Mouse (Mus musculus) kidney, postnatal 0 days (tissue): ENCODE data around the gene Mpnd. TPM values are rescaled to one million over a fixed set of nuclear protein-coding genes. Genes with fewer than 3 reads are reported as not detected.

Experiments used
- ATAC-seq: fragments of 200-750 bp; cut with Nextera tagmentation; replicated peaks from 2 replicates; pipeline ENCODE4 v1.8.0; 2017; ENCODE audit warnings: low read depth, moderate number of reproducible peaks, moderate TSS enrichment, moderate library complexity; ENCODE audit not compliant: low FRiP score
- DNase-seq: peaks from one replicate; pipeline ENCODE4 v3.0.0-alpha.2; 2016; ENCODE audit warnings: low spot score
- H3K27ac ChIP-seq: fragments of 300-500 bp; sonication (generic); 2 replicates; pipeline ENCODE4 v1.5.1; 2014; ENCODE audit warnings: mild to moderate bottlenecking
- H3K27me3 ChIP-seq: fragments of 300-500 bp; sonication (generic); 2 replicates; pipeline ENCODE4 v1.6.1; 2014; ENCODE audit warnings: low read length, mixed read lengths; ENCODE audit not compliant: insufficient read depth
- H3K36me3 ChIP-seq: fragments of 300-500 bp; sonication (generic); 2 replicates; pipeline ENCODE4 v1.6.1; 2014; ENCODE audit warnings: low read length, mixed read lengths; ENCODE audit not compliant: insufficient read depth
- H3K4me1 ChIP-seq: fragments of 300-500 bp; sonication (generic); replicated peaks from 2 replicates; pipeline ENCODE4 v1.6.1; 2014; ENCODE audit warnings: antibody characterized with exemption, low read length, mixed read lengths; ENCODE audit not compliant: insufficient read depth
- H3K4me2 ChIP-seq: fragments of 300-500 bp; sonication (generic); 2 replicates; pipeline ENCODE4 v1.6.1; 2014; ENCODE audit warnings: mild to moderate bottlenecking, low read length, moderate library complexity, mixed read lengths
- H3K4me3 ChIP-seq: fragments of 300-500 bp; sonication (generic); replicated peaks from 2 replicates; pipeline ENCODE4 v1.5.1; 2014; ENCODE audit warnings: low read depth, low read length
- H3K9ac ChIP-seq: fragments of 300-500 bp; sonication (generic); 2 replicates; pipeline ENCODE4 v1.6.1; 2014; ENCODE audit warnings: low read depth, low read length
- H3K9me3 ChIP-seq: fragments of 300-500 bp; sonication (generic); replicated peaks from 2 replicates; pipeline ENCODE4 v1.6.1; 2016; ENCODE audit warnings: low read length, inconsistent platforms, mixed read lengths
- CTCF ChIP-seq: IDR thresholded peaks from 2 replicates; pipeline ENCODE4 v1.5.1; 2016; ENCODE audit warnings: antibody characterized with exemption, low read depth, mild to moderate bottlenecking, moderate library complexity
- WGBS: fragments of 180-500 bp; shearing (Covaris S2); extraction: QIAGEN DNeasy Blood & Tissue Kit; methylation state at CpG from one replicate; pipeline ENCODE4 v1.1.7; 2014; 5-methylcytosine and 5-hydroxymethylcytosine counted together
- polyA plus RNA-seq: library from polyadenylated mRNA; unstranded; fragments of >200 nt; fragmentation: Nextera tagmentation; extraction: Ambion mirVana; gene quantifications from 2 replicates; pipeline ENCODE4 v1.2.1, GENCODE M21; 2015

The Mpnd gene
- polyA plus RNA-seq, 1 experiment from 2014 or later = 83.9 TPM

- ATAC-seq (no peak), DNase-seq (no peak)
- Histone ChIP-seq H3K9ac (no peak overlapping the region), H3K27ac (no peak overlapping the region), H3K4me2 (no peak overlapping the region), H3K9me3 (no peaks in the 10 kb centered on the region), H3K4me3 (no peak overlapping the region), H3K4me1 (peaks cover 7% of the 10 kb centered on the region; the same call in 1 of the 2 replicates), H3K27me3 (no peaks in the 10 kb centered on the region), H3K36me3 (peaks cover 22% of the 10 kb centered on the region; the same call in 1 of the 2 replicates)
- 78% methylated on average over 9 of the region's 9 CpGs for WGBS
- TF ChIP-seq CTCF = peak; percentile 18; the same call in 1 of the 2 replicates
Observed at GRCm38 (mm10) chr17:55964996-55965395, 40.5 kb upstream of the Mpnd start.

GRCm38 (mm10) chr17:55967186-55967585 lies 38.3 kb upstream of the Mpnd start:
- H3K27me3 ChIP-seq = no peaks in the 10 kb centered on the region
- H3K9me3 ChIP-seq = no peaks in the 10 kb centered on the region
- no peak for TF ChIP-seq CTCF
- WGBS = 92% methylated on average over 4 of the region's 4 CpGs
- no peak overlapping the region for H3K4me3 ChIP-seq
- DNase-seq (no peak), ATAC-seq (no peak)
- no peak overlapping the region for H3K9ac ChIP-seq
- peaks cover 12% of the 10 kb centered on the region for H3K4me1 ChIP-seq
- no peak overlapping the region for H3K4me2 ChIP-seq
- H3K36me3 ChIP-seq = peaks cover 22% of the 10 kb centered on the region; the same call in 1 of the 2 replicates
- H3K27ac ChIP-seq = no peak overlapping the region

GRCm38 (mm10) chr17:55968210-55968609 lies 37.3 kb upstream of the Mpnd start:
- DNase-seq (no peak), ATAC-seq (no peak)
- H3K9ac ChIP-seq = no peak overlapping the region
- WGBS = 63% methylated on average over 7 of the region's 7 CpGs
- no peak overlapping the region for H3K4me3 ChIP-seq
- H3K4me2 ChIP-seq = no peak overlapping the region
- TF ChIP-seq CTCF = no peak
- H3K9me3 ChIP-seq = no peaks in the 10 kb centered on the region
- H3K36me3 ChIP-seq = peaks cover 22% of the 10 kb centered on the region; the same call in 1 of the 2 replicates
- H3K27me3 ChIP-seq = no peaks in the 10 kb centered on the region
- peak overlapping the region; percentile 47; the same call in 1 of the 2 replicates for H3K27ac ChIP-seq
- H3K4me1 ChIP-seq = peaks cover 12% of the 10 kb centered on the region

- no peak for ATAC-seq
Observed at GRCm38 (mm10) chr17:55969560-55969959, 36.0 kb upstream of the Mpnd start.

GRCm38 (mm10) chr17:55969966-55970891 lies 35.3 kb upstream of the Mpnd start, which contains the start of gene Shd:
Shd (plus strand) TSS chr17:55970467.
- Histone ChIP-seq H3K9ac (peak within 1 kb of the TSS; percentile 63), H3K27ac (peak within 1 kb of the TSS; percentile 50), H3K36me3 (peaks cover 14% of the 10 kb centered on the region; the same call in 1 of the 2 replicates), H3K9me3 (no peaks in the 10 kb centered on the region), H3K4me3 (peak within 1 kb of the TSS; percentile 47), H3K4me2 (peak within 1 kb of the TSS; percentile 89), H3K27me3 (no peaks in the 10 kb centered on the region), H3K4me1 (peaks cover 12% of the 10 kb centered on the region)
- DNase-seq = peak; percentile 47
- peak; percentile 31 for ATAC-seq
- TF ChIP-seq CTCF = no peak
- WGBS = 8% methylated on average over 55 of the region's 55 CpGs

More at GRCm38 (mm10) chr17:55969560-55969959, 36.0 kb upstream of the Mpnd start:
- Histone ChIP-seq H3K27ac (peak overlapping the region; percentile 50), H3K9ac (no peak overlapping the region), H3K9me3 (no peaks in the 10 kb centered on the region), H3K4me2 (peak overlapping the region; percentile 89; the same call in 1 of the 2 replicates), H3K4me3 (no peak overlapping the region), H3K27me3 (no peaks in the 10 kb centered on the region), H3K36me3 (peaks cover 17% of the 10 kb centered on the region; the same call in 1 of the 2 replicates), H3K4me1 (peaks cover 12% of the 10 kb centered on the region)
- no peak for DNase-seq
- 48% methylated on average over 14 of the region's 14 CpGs for WGBS
- no peak for TF ChIP-seq CTCF

GRCm38 (mm10) chr17:55971453-55971852 lies 34.1 kb upstream of the Mpnd start:
- no peak overlapping the region for H3K27ac ChIP-seq
- H3K4me3 ChIP-seq = peak overlapping the region; percentile 47; the same call in 1 of the 2 replicates
- ATAC-seq = no peak
- H3K9me3 ChIP-seq = no peaks in the 10 kb centered on the region
- DNase-seq = no peak
- TF ChIP-seq CTCF = no peak
- peaks cover 13% of the 10 kb centered on the region; the same call in 1 of the 2 replicates for H3K36me3 ChIP-seq
- H3K27me3 ChIP-seq = no peaks in the 10 kb centered on the region
- peaks cover 12% of the 10 kb centered on the region for H3K4me1 ChIP-seq
- 33% methylated on average over 22 of the region's 22 CpGs for WGBS
- H3K4me2 ChIP-seq = peak overlapping the region; percentile 89
- peak overlapping the region; percentile 63; the same call in 1 of the 2 replicates for H3K9ac ChIP-seq
